Mouse (Mus musculus) ovary, adult 18-20 months (tissue): ENCODE measurements at regions not wholly inside any gene's neighbourhood (a gene's known extent, or its start where the extent isn't known, plus 50 kb on each side); places are given as distances from the start of the nearest gene placed in this dataset.
"Not testable (repeated sequence)": the region's sequence is repeated elsewhere in the genome, so short reads cannot be mapped to it uniquely, and the experiment has no call there.

Source experiments
- DNase-seq: peaks from one replicate; pipeline ENCODE4 v3.0.0; 2022; ENCODE audit warnings: low spot score, mixed read lengths

DNA sequence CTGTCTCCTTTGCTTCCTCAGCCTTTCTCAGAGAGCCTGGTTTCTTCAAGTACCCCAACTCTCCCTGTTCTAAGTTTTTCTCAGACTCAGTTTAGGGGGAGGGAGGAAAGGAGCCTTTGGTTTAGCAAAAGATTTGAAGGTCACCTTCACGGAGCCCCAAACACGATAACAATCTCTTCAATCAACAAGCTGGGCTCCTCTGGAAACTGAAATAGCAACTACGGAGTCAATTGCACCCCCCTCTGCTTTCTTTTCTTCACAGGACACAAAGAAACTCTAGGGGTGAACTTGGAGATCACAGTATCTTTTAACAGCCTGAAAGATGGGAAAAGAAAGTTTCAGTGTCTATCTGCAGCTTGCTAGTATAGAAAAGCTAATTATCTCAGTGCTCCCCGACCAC, 151.4 kb upstream of the 1700012A03Rik start:
- DNase-seq, result no peak

DNA sequence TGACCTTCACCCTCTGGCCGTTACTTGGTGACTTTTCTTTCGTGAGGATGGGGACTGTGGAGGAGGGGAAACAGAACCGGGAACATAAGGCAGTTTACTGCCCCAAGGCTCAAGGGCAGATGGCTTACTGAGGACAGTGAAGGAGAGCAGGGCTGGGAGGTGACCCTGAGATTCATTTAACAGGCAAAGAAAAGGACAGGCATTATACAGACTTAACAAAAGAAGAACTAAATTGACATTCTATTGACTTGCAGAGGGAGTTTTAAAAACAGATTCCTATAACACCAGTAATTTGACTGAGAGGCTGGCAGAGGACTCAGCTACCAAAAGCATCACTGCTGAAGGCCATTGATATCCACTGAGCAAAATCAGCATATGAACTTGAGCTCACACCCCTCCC, 153.0 kb upstream of the 1700012A03Rik start:
- no peak for DNase-seq

GRCm38 (mm10) chr6:31895835-31896234, 154.2 kb upstream of the 1700012A03Rik start:
- DNase-seq, result no peak

GRCm38 (mm10) chr6:31886931-31887330, 163.1 kb upstream of the 1700012A03Rik start:
- DNase-seq, result no peak

DNA sequence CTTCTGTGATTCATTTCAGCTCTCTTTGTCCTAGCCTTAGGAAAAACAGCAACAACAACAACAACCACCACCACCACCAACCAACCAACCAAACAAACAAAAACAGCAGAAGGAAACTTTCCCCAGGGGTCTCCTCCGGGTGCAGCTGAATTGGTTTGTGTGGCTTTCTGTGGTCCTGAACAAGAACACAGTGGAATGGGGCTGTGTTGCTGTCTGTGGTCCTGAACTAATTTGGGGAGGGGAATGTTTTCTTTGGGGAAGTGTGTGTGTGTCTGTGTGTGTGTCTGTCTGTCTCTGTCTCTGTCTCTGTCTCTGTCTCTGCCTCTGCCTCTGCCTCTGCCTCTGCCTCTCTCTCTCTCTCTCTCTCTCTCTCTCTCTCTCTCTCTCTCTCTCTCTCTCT, 164.8 kb upstream of the 1700012A03Rik start:
- DNase-seq, result not testable (repeated sequence)

GRCm38 (mm10) chr6:31883726-31884125, 166.3 kb upstream of the 1700012A03Rik start:
- no peak for DNase-seq

DNA sequence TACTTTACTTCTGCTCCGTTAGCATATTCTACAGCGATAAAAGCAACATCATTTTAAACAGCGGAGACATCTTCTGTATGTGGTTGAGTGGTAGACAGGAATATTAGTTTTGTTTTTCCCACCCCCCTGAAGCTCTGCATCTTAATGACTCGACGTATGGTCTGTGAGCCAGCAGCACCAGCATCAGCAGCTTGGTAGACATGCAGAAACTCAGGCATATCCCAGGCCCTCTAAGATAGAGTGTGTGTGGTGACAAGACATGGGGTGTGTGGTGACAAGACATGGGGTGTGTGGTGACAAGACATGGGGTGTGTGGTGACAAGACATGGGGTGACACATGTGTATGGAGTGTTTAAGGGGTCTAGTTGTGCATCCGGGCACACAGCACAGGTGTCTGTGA, 175.4 kb upstream of the 1700012A03Rik start:
- DNase-seq, result no peak

DNA sequence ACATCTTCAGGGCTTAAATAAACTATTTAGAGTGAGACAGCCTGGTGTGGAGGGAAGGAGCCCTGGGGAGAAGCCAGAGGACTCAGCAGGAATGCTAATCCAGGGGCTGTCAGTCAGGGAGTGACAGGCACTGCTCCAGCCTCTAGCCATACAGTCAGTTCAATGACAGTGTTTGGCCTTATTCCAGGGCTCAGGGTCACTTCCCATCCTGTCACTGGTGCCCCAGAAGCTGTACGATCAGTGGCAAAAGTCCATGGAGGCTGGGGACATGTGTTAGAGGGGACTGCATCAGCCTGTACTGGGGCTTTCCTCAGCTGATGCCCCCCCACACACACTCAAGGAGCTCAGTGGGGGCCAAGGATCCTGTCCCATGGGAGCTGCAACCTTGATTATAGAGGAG, 176.1 kb upstream of the 1700012A03Rik start:
- DNase-seq, result no peak

DNA sequence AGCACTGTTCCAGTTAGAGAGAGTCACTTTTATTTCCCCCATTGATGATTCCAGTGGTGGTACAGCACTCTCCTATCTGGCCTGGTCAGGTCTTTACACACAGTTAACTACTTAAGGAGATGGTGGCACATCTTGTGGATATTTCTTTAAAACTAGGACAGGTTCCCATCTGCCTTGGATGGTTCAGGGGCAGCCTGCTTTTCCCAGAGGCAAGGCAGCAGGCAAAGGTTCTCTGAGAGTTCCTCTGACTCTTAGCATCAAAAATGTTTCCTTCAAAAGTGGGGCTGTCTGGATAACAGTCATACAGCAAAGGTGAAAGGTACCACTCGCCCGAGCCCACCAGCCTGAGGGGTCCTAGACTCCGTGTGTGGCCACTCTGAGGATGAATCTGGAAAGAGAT, 178.3 kb upstream of the 1700012A03Rik start:
- DNase-seq, result no peak

GRCm38 (mm10) chr6:31861996-31862395, 188.1 kb upstream of the 1700012A03Rik start:
- no peak for DNase-seq

DNA sequence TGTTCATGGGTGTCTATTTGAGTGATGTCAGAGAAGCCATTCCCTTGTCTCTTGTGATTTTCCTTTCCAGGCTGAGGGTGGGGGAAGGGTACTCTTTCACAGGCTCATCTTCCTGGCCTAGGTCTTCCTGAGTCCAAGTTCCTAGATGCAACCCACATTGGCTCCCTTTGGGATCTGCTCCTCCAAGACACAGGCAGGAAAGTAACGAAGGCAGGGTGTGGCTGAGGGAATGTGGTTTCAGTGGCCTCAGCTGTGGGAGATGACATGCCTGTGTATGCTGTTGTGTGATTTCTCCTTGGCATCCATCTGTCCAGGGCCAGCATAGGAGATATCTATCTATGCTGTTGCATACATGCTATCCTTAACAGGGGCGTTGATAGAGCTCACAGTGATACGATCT, 190.4 kb upstream of the 1700012A03Rik start:
- DNase-seq, result no peak

DNA sequence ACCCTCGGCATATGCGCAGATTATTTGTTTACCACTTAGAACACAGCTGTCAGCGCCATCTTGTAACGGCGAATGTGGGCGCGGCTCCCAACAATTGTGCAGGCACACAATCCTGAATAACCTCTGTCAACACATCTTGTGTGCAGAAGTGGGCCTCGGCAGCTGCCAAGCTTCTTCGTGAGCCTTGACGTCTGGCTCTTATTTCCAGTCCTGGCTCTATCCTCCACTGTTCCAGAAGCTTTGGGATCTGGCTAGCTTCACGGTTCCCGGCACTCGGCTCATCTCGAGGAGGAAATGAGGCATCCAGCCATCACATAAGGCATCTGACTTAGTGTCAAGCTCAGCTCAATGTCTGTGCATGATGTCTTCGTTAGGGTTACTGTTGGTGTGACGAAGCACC, 195.8 kb upstream of the 1700012A03Rik start:
- no peak for DNase-seq

DNA sequence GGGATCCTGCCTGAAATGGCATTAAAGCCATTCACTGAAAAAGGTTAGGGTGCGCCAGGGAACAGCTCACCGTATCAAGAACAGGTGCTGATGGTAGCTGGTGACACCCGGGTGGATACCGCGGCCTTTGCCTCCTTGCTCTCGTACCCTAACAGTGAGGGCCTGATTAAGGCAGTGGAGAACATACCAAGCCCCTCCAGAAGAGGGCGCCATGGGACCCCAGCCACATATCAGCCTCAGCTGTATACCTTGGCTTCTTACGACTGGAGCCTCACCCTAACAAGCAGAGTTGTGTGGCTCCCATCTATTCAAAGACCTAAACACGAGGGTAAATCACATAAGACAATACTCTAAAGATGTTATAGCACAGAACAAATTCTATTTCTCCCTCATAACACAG, 203.7 kb upstream of the 1700012A03Rik start:
- no peak for DNase-seq

- no peak for DNase-seq
These were observed 204.4 kb upstream of the 1700012A03Rik start for GRCm38 (mm10) chr6:31845671-31846070.

GRCm38 (mm10) chr6:31840621-31841020, 209.4 kb upstream of the 1700012A03Rik start:
- no peak for DNase-seq

- no peak for DNase-seq
These were observed 211.5 kb upstream of the 1700012A03Rik start for GRCm38 (mm10) chr6:31838588-31838987.

- DNase-seq, result no peak
These were observed 214.3 kb upstream of the 1700012A03Rik start for GRCm38 (mm10) chr6:31835795-31836194.

- DNase-seq, result no peak
These were observed 215.5 kb upstream of the 1700012A03Rik start for GRCm38 (mm10) chr6:31834503-31834902.

DNA sequence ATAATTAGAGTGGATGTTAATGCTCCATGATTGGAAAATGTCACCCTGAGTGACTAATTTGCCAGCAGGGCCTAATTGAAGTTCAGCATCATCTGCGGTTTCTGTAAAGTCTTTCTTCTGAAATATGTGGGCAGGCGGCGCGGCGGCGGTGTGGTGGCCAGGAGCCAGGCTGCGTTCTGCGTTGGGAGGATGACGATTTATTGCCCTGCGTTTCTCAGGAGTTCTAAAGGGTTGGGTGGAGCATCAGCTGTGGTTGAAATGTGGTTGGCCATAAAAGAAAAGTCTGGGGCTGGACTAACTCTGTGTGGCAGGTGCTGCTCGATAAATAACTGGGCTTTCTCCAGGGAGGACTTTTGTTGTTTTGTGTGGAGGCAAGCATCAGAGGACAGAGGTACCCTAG, 219.4 kb upstream of the 1700012A03Rik start:
- DNase-seq, result no peak

- DNase-seq, result no peak
These were observed 226.4 kb upstream of the 1700012A03Rik start for GRCm38 (mm10) chr6:31823616-31824015.

GRCm38 (mm10) chr6:31822186-31823085, 227.6 kb upstream of the 1700012A03Rik start:
- DNase-seq, result no peak

DNA sequence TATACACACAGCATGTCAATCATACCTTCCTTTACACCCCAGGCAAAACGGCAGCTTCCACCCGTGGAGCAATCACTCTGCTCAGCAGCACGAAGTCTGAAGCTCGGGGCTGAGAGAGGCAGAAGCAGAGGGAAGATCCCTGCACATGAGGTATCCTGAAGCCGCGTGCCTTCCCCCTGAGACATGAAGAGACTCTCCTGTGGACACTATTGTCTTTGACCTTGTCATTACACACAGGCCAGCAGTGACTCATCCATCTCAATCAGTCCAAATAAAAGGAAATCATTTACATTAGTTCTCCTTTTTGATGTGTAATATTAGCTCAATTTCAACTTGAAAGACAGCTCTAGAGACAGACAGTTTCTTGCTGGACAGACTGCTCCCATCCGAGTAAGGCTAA, 228.4 kb upstream of the 1700012A03Rik start:
- no peak for DNase-seq

GRCm38 (mm10) chr6:31817640-31818039, 232.4 kb upstream of the 1700012A03Rik start:
- no peak for DNase-seq

DNA sequence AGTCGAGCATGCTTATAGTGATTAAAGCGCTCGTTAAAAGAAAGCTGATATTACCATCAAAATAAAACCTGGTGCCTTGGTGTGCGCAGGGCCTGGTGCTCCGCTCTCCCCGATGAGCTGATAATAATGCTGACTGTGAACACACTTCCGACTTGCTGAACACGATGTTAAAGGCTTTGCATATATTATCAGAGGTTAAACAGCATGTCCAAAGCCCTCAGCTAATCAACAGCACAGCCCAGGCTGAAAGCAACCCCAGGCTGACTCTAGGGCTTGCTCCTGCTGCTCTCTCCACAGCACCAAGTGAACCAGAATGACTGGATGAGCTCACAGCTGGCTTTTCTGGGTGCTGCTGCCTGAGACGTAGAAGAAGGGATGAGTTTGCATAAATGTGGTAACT, 238.2 kb upstream of the 1700012A03Rik start:
- DNase-seq, result no peak
